Mouse (Mus musculus): ENCODE measurements around the gene Fbrsl1. TPM values are rescaled to one million over a fixed set of nuclear protein-coding genes. Genes with fewer than 3 reads are reported as not detected.

Fbrsl1 gene
- total RNA-seq, 1 experiment = 44.4 TPM

- H3K36me3 ChIP-seq (ENCODE audit: control insufficient read depth, insufficient read depth, low read length, poor library complexity, severe bottlenecking) = no peaks in the 10 kb centered on the region
- DNase-seq (ENCODE audit: low read depth, low spot score) = no peak
- no peak for TF ChIP-seq HCFC1 (IDR thresholded peaks at IDR 0.05; ENCODE audit: borderline replicate concordance, insufficient read depth, low read length)
- no peak for TF ChIP-seq CHD2 (IDR thresholded peaks at IDR 0.05; ENCODE audit: low read depth, low read length)
- TF ChIP-seq ZC3H11A (IDR thresholded peaks at IDR 0.05; ENCODE audit: borderline replicate concordance, low read depth, low read length) = no peak
- TF ChIP-seq MAFK (IDR thresholded peaks at IDR 0.05; ENCODE audit: insufficient read depth, low read depth, low read length) = no peak
- TF ChIP-seq ZNF384 (IDR thresholded peaks at IDR 0.05; ENCODE audit: low read depth, low read length) = no peak
- no peak overlapping the region for H3K9ac ChIP-seq (ENCODE audit: insufficient read depth, low read depth, low read length, poor library complexity, severe bottlenecking)
- in situ Hi-C loops (cut with MboI; ENCODE audit: low sequenced_read_pairs in 2 of 2, unreplicated experiment in 2 of 2) = no loop called here
- H3K9me3 ChIP-seq (ENCODE audit: control insufficient read depth, insufficient read depth, low read depth, low read length) = no peaks in the 10 kb centered on the region
- H3K4me1 ChIP-seq (ENCODE audit: control insufficient read depth in 2 of 2, insufficient read depth in 2 of 2, low read length in 2 of 2, poor library complexity in 1 of 2) = peaks cover 6 to 14% of the 10 kb centered on the region in 2 experiments; a peak in 3 of 4 replicates
- no peak overlapping the region for H3K4me3 ChIP-seq (ENCODE audit: insufficient read depth in 1 of 2, low read depth in 1 of 2, low read length in 2 of 2, poor library complexity in 1 of 2, severe bottlenecking in 1 of 2)
- H3K27ac ChIP-seq (ENCODE audit: insufficient read depth, low read depth, low read length, poor library complexity, severe bottlenecking) = no peak overlapping the region
Measured at GRCm38 (mm10) chr5:110345553-110345952, 102.8 kb downstream of the Fbrsl1 start.

- H3K36me3 ChIP-seq (ENCODE audit: control insufficient read depth, insufficient read depth, low read length, poor library complexity, severe bottlenecking) = no peaks in the 10 kb centered on the region
- H3K9me3 ChIP-seq (ENCODE audit: control insufficient read depth, insufficient read depth, low read depth, low read length) = no peaks in the 10 kb centered on the region
- in situ Hi-C loops (cut with MboI; ENCODE audit: low sequenced_read_pairs in 2 of 2, unreplicated experiment in 2 of 2) = no loop called here
- no peak within 1 kb of the TSS for H3K27ac ChIP-seq (ENCODE audit: insufficient read depth, low read depth, low read length, poor library complexity, severe bottlenecking)
- H3K9ac ChIP-seq (ENCODE audit: insufficient read depth, low read depth, low read length, poor library complexity, severe bottlenecking) = no peak within 1 kb of the TSS
- no peak for DNase-seq (ENCODE audit: low read depth, low spot score)
- H3K4me1 ChIP-seq (ENCODE audit: control insufficient read depth in 2 of 2, insufficient read depth in 2 of 2, low read length in 2 of 2, poor library complexity in 1 of 2) = peaks cover 6 to 14% of the 10 kb centered on the region in 2 experiments; a peak in 3 of 4 replicates
- no peak for TF ChIP-seq ZNF384 (IDR thresholded peaks at IDR 0.05; ENCODE audit: low read depth, low read length)
- TF ChIP-seq ZC3H11A (IDR thresholded peaks at IDR 0.05; ENCODE audit: borderline replicate concordance, low read depth, low read length) = no peak
- no peak for TF ChIP-seq HCFC1 (IDR thresholded peaks at IDR 0.05; ENCODE audit: borderline replicate concordance, insufficient read depth, low read length)
- TF ChIP-seq CHD2 (IDR thresholded peaks at IDR 0.05; ENCODE audit: low read depth, low read length) = no peak
- TF ChIP-seq MAFK (IDR thresholded peaks at IDR 0.05; ENCODE audit: insufficient read depth, low read depth, low read length) = no peak
- H3K4me3 ChIP-seq (ENCODE audit: insufficient read depth in 1 of 2, low read depth in 1 of 2, low read length in 2 of 2, poor library complexity in 1 of 2, severe bottlenecking in 1 of 2) = no peak within 1 kb of the TSS; a peak in 1 of 4 replicates
Measured at GRCm38 (mm10) chr5:110344524-110344923, 103.8 kb downstream of the Fbrsl1 start, which contains the start of gene Lrcol1. TSS of gene Lrcol1 (plus strand) at chr5:110344730.

DNA sequence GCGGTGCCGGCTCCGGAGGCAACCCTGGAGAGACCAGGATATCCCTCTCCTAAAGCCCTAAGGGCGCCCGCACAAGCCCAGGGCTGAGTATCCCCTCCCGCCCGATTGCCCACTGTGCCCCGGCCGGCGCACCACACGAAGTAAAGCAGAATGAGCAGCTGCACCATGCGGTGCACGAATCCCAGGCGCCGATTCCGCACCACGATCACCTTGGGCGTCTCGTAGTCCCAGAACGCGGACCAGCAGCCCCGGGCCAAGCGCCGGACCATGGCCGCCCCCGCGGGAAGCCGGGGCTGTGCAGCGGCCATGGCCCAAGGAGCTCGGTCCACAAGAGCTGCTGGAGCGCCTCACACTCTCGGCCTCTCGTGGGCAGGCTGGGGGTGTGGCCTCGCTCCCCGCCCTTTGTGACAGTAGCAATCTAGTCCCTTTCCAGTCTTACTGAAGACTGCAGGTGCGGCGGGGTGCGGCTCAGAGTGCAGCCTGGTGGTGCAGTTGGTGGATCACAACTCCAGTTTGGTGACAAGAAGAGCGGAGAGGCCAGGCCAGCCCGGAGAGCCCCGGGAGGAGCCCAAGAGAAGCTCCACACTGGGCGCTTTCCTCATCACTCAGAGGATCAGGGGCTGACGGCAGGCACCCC lies 105.5 kb downstream of the Fbrsl1 start, which contains the start of gene P2rx2:
Gene P2rx2, minus strand, starts transcription at position 565 of the 637 bp plus-strand sequence.
- TF ChIP-seq HCFC1 (IDR thresholded peaks at IDR 0.05; ENCODE audit: borderline replicate concordance, insufficient read depth, low read length) = no peak
- TF ChIP-seq ZC3H11A (IDR thresholded peaks at IDR 0.05; ENCODE audit: borderline replicate concordance, low read depth, low read length) = no peak
- no peak for TF ChIP-seq MAFK (IDR thresholded peaks at IDR 0.05; ENCODE audit: insufficient read depth, low read depth, low read length)
- TF ChIP-seq CHD2 (IDR thresholded peaks at IDR 0.05; ENCODE audit: low read depth, low read length) = no peak
- no peak for TF ChIP-seq ZNF384 (IDR thresholded peaks at IDR 0.05; ENCODE audit: low read depth, low read length)
- peak within 1 kb of the TSS; percentile 59 to 68 for H3K4me3 ChIP-seq (ENCODE audit: insufficient read depth in 1 of 2, low read depth in 1 of 2, low read length in 2 of 2, poor library complexity in 1 of 2, severe bottlenecking in 1 of 2)
- H3K4me1 ChIP-seq (ENCODE audit: control insufficient read depth in 2 of 2, insufficient read depth in 2 of 2, low read length in 2 of 2, poor library complexity in 1 of 2) = peaks cover 6 to 14% of the 10 kb centered on the region in 2 experiments; a peak in 3 of 4 replicates
- in situ Hi-C loops (cut with MboI; ENCODE audit: low sequenced_read_pairs in 2 of 2, unreplicated experiment in 2 of 2) = no loop called here
- peaks cover 3% of the 10 kb centered on the region for H3K36me3 ChIP-seq (ENCODE audit: control insufficient read depth, insufficient read depth, low read length, poor library complexity, severe bottlenecking)
- peak within 1 kb of the TSS; percentile 48 for H3K9ac ChIP-seq (ENCODE audit: insufficient read depth, low read depth, low read length, poor library complexity, severe bottlenecking)
- no peak for DNase-seq (ENCODE audit: low read depth, low spot score)
- no peak within 1 kb of the TSS for H3K27ac ChIP-seq (ENCODE audit: insufficient read depth, low read depth, low read length, poor library complexity, severe bottlenecking)
- no peaks in the 10 kb centered on the region for H3K9me3 ChIP-seq (ENCODE audit: control insufficient read depth, insufficient read depth, low read depth, low read length)

GRCm38 (mm10) chr5:110338792-110339191 lies 109.5 kb downstream of the Fbrsl1 start:
- peaks cover 33% of the 10 kb centered on the region for H3K36me3 ChIP-seq (ENCODE audit: control insufficient read depth, insufficient read depth, low read length, poor library complexity, severe bottlenecking)
- TF ChIP-seq MAFK (IDR thresholded peaks at IDR 0.05; ENCODE audit: insufficient read depth, low read depth, low read length) = no peak
- no peak for TF ChIP-seq ZC3H11A (IDR thresholded peaks at IDR 0.05; ENCODE audit: borderline replicate concordance, low read depth, low read length)
- TF ChIP-seq CHD2 (IDR thresholded peaks at IDR 0.05; ENCODE audit: low read depth, low read length) = no peak
- H3K9me3 ChIP-seq (ENCODE audit: control insufficient read depth, insufficient read depth, low read depth, low read length) = no peaks in the 10 kb centered on the region
- DNase-seq (ENCODE audit: low read depth, low spot score) = no peak
- in situ Hi-C loops (cut with MboI; ENCODE audit: low sequenced_read_pairs in 2 of 2, unreplicated experiment in 2 of 2) = no loop called here
- H3K4me3 ChIP-seq (ENCODE audit: insufficient read depth in 1 of 2, low read depth in 1 of 2, low read length in 2 of 2, poor library complexity in 1 of 2, severe bottlenecking in 1 of 2) = no peak overlapping the region
- H3K4me1 ChIP-seq (ENCODE audit: control insufficient read depth in 2 of 2, insufficient read depth in 2 of 2, low read length in 2 of 2, poor library complexity in 1 of 2) = peaks cover 3% of the 10 kb centered on the region in 2 experiments; a peak in 3 of 4 replicates
- H3K27ac ChIP-seq (ENCODE audit: insufficient read depth, low read depth, low read length, poor library complexity, severe bottlenecking) = no peak overlapping the region
- H3K9ac ChIP-seq (ENCODE audit: insufficient read depth, low read depth, low read length, poor library complexity, severe bottlenecking) = no peak overlapping the region
